Mouse (Mus musculus) liver, embryonic 16.5 days (tissue): ENCODE measurements around the gene Nfkbie. TPM values are rescaled to one million over a fixed set of nuclear protein-coding genes. Genes with fewer than 3 reads are reported as not detected.

Experiments used
- ATAC-seq: fragments of 200-750 bp; cut with Nextera tagmentation; 2 replicates; pipeline ENCODE4 v1.8.0; 2017; ENCODE audit warnings: low read depth, mild to moderate bottlenecking, moderate number of reproducible peaks, moderate library complexity
- H3K27ac ChIP-seq: fragments of 300-500 bp; sonication (generic); 2 replicates; pipeline ENCODE4 v1.5.1; 2014; ENCODE audit warnings: mild to moderate bottlenecking, low read length
- H3K27me3 ChIP-seq: fragments of 300-500 bp; sonication (generic); 2 replicates; pipeline ENCODE4 v1.6.1; 2014; ENCODE audit warnings: low read depth, low read length, mixed read lengths; ENCODE audit not compliant: control insufficient read depth, insufficient read depth
- H3K36me3 ChIP-seq: fragments of 300-500 bp; sonication (generic); 2 replicates; pipeline ENCODE4 v1.6.1; 2014; ENCODE audit warnings: mild to moderate bottlenecking; ENCODE audit not compliant: control insufficient read depth, insufficient read depth
- H3K4me1 ChIP-seq: fragments of 300-500 bp; sonication (generic); 2 replicates; pipeline ENCODE4 v1.6.1; 2014; ENCODE audit warnings: low read depth, low read length, mixed read lengths; ENCODE audit not compliant: control insufficient read depth
- H3K4me2 ChIP-seq: fragments of 300-500 bp; sonication (generic); 2 replicates; pipeline ENCODE4 v1.6.1; 2014; ENCODE audit warnings: low read depth, low read length, mixed read lengths
- H3K4me3 ChIP-seq: fragments of 300-500 bp; sonication (generic); 2 replicates; pipeline ENCODE4 v1.5.1; 2014; ENCODE audit warnings: low read depth, mild to moderate bottlenecking, low read length
- H3K9ac ChIP-seq: fragments of 300-500 bp; sonication (generic); 2 replicates; pipeline ENCODE4 v1.6.1; 2014; ENCODE audit warnings: low read depth, low read length
- H3K9me3 ChIP-seq: fragments of 300-500 bp; sonication (generic); replicated peaks from 2 replicates; pipeline ENCODE4 v1.6.1; 2016; ENCODE audit warnings: low read length; ENCODE audit not compliant: control insufficient read depth
- WGBS: fragments of 180-500 bp; shearing (Covaris S2); extraction: QIAGEN DNeasy Blood & Tissue Kit; methylation state at CpG from one replicate; pipeline ENCODE4 v1.1.7; 2014; ENCODE audit not compliant: insufficient replicate concordance; 5-methylcytosine and 5-hydroxymethylcytosine counted together
- polyA plus RNA-seq: library from polyadenylated mRNA; unstranded; fragments of >200 nt; fragmentation: Nextera tagmentation; extraction: Ambion mirVana; gene quantifications from 2 replicates; pipeline ENCODE4 v1.2.1, GENCODE M21; 2015

The Nfkbie gene
- polyA plus RNA-seq, 1 experiment from 2014 or later, result 1.8 TPM

- Histone ChIP-seq H3K27ac (peak overlapping the region; percentile 90), H3K4me3 (no peak overlapping the region), H3K9ac (peak overlapping the region; percentile 13; the same call in 1 of the 2 replicates), H3K4me2 (peak overlapping the region; percentile 38), H3K4me1 (peaks cover 50% of the 10 kb centered on the region), H3K27me3 (no peaks in the 10 kb centered on the region), H3K9me3 (no peaks in the 10 kb centered on the region), H3K36me3 (peaks cover 21% of the 10 kb centered on the region)
- ATAC-seq, result peak; percentile 17; the same call in 1 of the 2 replicates
- 3% methylated on average over 2 of the region's 2 CpGs for WGBS
These were observed 26.1 kb downstream of the Nfkbie start for GRCm38 (mm10) chr17:45581567-45581983.

DNA sequence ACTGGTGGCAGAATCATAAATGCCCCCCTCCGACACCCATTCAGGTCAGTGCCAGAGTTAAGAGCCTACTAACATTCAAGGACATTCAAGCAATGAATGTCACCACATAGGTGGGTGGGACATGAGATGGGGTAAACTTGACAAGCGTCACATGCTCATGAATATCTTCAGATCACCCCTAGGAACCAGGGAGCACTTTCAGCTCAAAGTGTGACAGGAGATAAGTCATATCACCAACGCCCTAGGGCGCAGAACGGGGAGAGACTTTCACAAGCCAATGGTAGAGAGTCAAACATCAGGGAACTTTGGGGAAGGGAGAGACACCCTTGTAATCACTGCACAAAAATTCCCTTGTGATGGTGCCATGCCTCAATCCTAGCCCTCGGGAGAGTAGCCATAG lies 26.7 kb downstream of the Nfkbie start:
- Histone ChIP-seq H3K4me1 (peaks cover 50% of the 10 kb centered on the region), H3K27ac (peak overlapping the region; percentile 90), H3K9me3 (no peaks in the 10 kb centered on the region), H3K27me3 (no peaks in the 10 kb centered on the region), H3K4me2 (peak overlapping the region; percentile 38), H3K36me3 (peaks cover 27% of the 10 kb centered on the region), H3K4me3 (0 out of 2 replicates have a peak overlapping the region, but pooled peaks have one; percentile 3), H3K9ac (no peak overlapping the region; the same call in 1 of the 2 replicates)
- peak; percentile 72 for ATAC-seq
- 37% methylated on average over 6 of the region's 6 CpGs for WGBS

GRCm38 (mm10) chr17:45582715-45583355 lies 27.3 kb downstream of the Nfkbie start:
- 48% methylated on average over 6 of the region's 6 CpGs for WGBS
- Histone ChIP-seq H3K4me1 (peaks cover 50% of the 10 kb centered on the region), H3K9ac (no peak overlapping the region), H3K9me3 (no peaks in the 10 kb centered on the region), H3K27ac (peak overlapping the region; percentile 90), H3K36me3 (peaks cover 32% of the 10 kb centered on the region), H3K27me3 (no peaks in the 10 kb centered on the region), H3K4me3 (0 out of 2 replicates have a peak overlapping the region, but pooled peaks have one; percentile 3), H3K4me2 (peak overlapping the region; percentile 38)
- ATAC-seq, result peak; percentile 28; the same call in 1 of the 2 replicates

GRCm38 (mm10) chr17:45584096-45584896 lies 28.8 kb downstream of the Nfkbie start:
- WGBS, result 50% methylated on average over 12 of the region's 12 CpGs
- H3K4me3 ChIP-seq, result peak overlapping the region; percentile 9; the same call in 1 of the 2 replicates
- no peak overlapping the region for H3K9ac ChIP-seq
- H3K27ac ChIP-seq, result peak overlapping the region; percentile 66
- H3K4me2 ChIP-seq, result no peak overlapping the region
- no peaks in the 10 kb centered on the region for H3K27me3 ChIP-seq
- H3K4me1 ChIP-seq, result peaks cover 46% of the 10 kb centered on the region
- no peaks in the 10 kb centered on the region for H3K9me3 ChIP-seq
- H3K36me3 ChIP-seq, result peaks cover 45% of the 10 kb centered on the region
- ATAC-seq, result no peak

DNA sequence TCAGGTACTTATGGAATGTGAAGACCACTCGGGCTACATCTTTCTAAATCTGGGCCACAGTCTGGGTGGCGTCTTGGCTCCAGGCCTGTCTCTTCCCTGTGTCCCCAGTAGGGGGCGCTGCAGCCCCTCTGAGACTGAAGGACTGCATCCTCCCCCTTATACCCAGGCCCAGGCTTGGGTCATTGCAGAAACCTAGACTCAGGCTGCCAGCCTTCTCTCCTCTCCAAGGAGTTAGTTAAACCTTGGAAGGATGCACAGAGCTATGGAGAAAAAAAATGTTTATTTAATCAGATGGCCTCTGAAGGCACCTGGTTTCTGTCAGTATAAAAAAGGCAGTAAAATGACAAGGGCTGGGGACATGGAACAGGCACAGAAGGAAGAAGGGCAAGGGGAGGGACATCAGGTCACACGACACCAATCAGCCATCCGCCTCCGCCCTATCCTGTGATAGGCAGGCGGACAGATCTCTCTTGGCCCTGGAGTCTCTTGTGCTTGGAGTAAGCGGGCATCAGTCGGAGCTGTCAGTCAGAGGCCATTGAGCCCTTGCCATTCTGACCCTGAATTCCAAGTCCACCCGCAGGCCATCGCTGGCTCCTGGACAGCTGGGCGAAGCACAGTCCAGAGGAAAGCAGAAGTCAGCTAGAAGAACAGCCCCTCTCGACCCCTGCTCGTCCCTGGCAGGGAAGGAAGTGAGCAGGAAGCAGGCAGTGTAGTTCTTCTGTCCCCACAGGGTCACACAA lies 29.6 kb downstream of the Nfkbie start:
- Histone ChIP-seq H3K9me3 (no peaks in the 10 kb centered on the region), H3K36me3 (peaks cover 53% of the 10 kb centered on the region), H3K4me3 (peak overlapping the region; percentile 9; the same call in 1 of the 2 replicates), H3K27ac (peak overlapping the region; percentile 66), H3K9ac (no peak overlapping the region), H3K4me2 (no peak overlapping the region), H3K4me1 (peaks cover 46% of the 10 kb centered on the region), H3K27me3 (no peaks in the 10 kb centered on the region)
- WGBS, result 35% methylated on average over 14 of the region's 14 CpGs
- peak; percentile 35 for ATAC-seq

- H3K9me3 ChIP-seq, result no peaks in the 10 kb centered on the region
- WGBS, result 82% methylated on average over 23 of the region's 23 CpGs
- no peak overlapping the region for H3K4me3 ChIP-seq
- H3K9ac ChIP-seq, result no peak overlapping the region
- no peak overlapping the region for H3K4me2 ChIP-seq
- peaks cover 59% of the 10 kb centered on the region for H3K36me3 ChIP-seq
- H3K27ac ChIP-seq, result peak overlapping the region; percentile 66
- H3K27me3 ChIP-seq, result no peaks in the 10 kb centered on the region
- peaks cover 45% of the 10 kb centered on the region for H3K4me1 ChIP-seq
- ATAC-seq, result no peak
These were observed 30.4 kb downstream of the Nfkbie start for GRCm38 (mm10) chr17:45585725-45586448.

DNA sequence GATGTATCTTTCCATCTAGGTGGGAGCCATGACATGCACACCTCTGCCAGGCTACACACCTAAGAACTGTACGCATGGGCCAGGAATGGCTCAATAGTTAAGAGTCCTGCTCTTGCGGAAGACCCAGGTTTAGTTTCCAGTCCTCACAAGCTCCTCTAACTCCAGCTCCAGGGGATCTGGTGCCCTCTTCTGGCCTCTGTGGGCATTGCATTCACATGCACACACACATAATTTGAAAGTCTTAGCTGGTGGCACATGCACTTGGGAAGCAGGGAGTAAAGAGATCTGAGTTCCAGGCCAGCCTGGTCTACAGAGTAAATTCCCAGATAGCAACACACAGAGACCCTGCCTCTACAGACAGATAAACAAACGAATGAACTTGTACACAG lies 30.9 kb downstream of the Nfkbie start:
- H3K4me1 ChIP-seq, result peaks cover 42% of the 10 kb centered on the region
- H3K27ac ChIP-seq, result no peak overlapping the region
- no peaks in the 10 kb centered on the region for H3K27me3 ChIP-seq
- 90% methylated on average over 3 of the region's 3 CpGs for WGBS
- ATAC-seq, result no peak
- no peak overlapping the region for H3K9ac ChIP-seq
- no peak overlapping the region for H3K4me2 ChIP-seq
- H3K4me3 ChIP-seq, result no peak overlapping the region
- H3K9me3 ChIP-seq, result no peaks in the 10 kb centered on the region
- peaks cover 59% of the 10 kb centered on the region for H3K36me3 ChIP-seq

DNA sequence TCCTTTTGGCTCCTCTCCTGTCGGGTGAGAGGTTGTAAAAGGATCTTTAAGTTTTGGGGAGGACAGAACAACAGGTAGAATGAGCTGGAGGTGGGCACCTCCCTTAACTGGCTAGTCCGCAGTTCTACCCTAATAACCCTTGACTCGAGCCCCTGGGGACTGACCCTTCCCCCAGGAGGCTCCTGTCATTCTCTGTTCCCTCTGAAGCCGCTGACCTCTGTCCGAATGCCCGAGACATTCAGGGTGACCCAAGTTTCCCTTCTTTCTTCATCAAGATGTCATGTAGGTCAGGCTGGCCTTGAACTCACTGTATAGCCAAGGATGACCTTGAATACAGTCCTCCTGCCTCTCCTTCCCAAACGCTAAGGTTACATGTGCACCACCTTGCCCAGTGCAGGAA lies 32.9 kb downstream of the Nfkbie start:
- Histone ChIP-seq H3K36me3 (peaks cover 59% of the 10 kb centered on the region), H3K9ac (no peak overlapping the region), H3K27ac (no peak overlapping the region), H3K4me3 (no peak overlapping the region), H3K4me1 (peaks cover 42% of the 10 kb centered on the region), H3K4me2 (no peak overlapping the region), H3K27me3 (no peaks in the 10 kb centered on the region), H3K9me3 (no peaks in the 10 kb centered on the region)
- ATAC-seq, result no peak
- 82% methylated on average over 7 of the region's 7 CpGs for WGBS
